Mouse (Mus musculus): ENCODE measurements around the gene Asgr1. TPM values are rescaled to one million over a fixed set of nuclear protein-coding genes. Genes with fewer than 3 reads are reported as not detected.

Gene Asgr1
- total and polyA plus RNA-seq, 2 experiments = 680 to 730 TPM

GRCm38 (mm10) chr11:70049366-70049765, 4.5 kb upstream of the Asgr1 start:
- Histone ChIP-seq H3K4me3 (ENCODE audit: insufficient read depth, low read depth, low read length) (no peak overlapping the region), H3K36me3 (ENCODE audit: control insufficient read depth, insufficient read depth, low read length) (no peaks in the 10 kb centered on the region), H3K27me3 (ENCODE audit: control insufficient read depth, insufficient read depth, low read length) (no peaks in the 10 kb centered on the region), H3K27ac (replicated peaks; ENCODE audit: insufficient read depth, low read depth, low read length) (no peak overlapping the region), H3K79me2 (ENCODE audit: control insufficient read depth, insufficient read depth, low read length) (no peaks in the 10 kb centered on the region), H3K4me1 (ENCODE audit: control insufficient read depth, insufficient read depth, low read length) (peaks cover 12% of the 10 kb centered on the region), H3K9ac (ENCODE audit: low read depth, low read length) (no peak overlapping the region)
- 60% methylated on average over 6 of the region's 6 CpGs for WGBS
- no peak for DNase-seq (ENCODE audit: extremely low read depth, low read depth, low spot score)
- TF ChIP-seq CTCF (IDR thresholded peaks at IDR 0.05; ENCODE audit: low read depth, low read length) = no peak
- no peak for TF ChIP-seq POLR2A (IDR thresholded peaks at IDR 0.05; ENCODE audit: extremely low read depth, insufficient read depth, low read length)

GRCm38 (mm10) chr11:70049816-70050215, 4.1 kb upstream of the Asgr1 start:
- DNase-seq (ENCODE audit: extremely low read depth, low read depth, low spot score) = peak; percentile 94

GRCm38 (mm10) chr11:70053156-70053555, 729 bp upstream of the Asgr1 start:
- peaks cover 5% of the 10 kb centered on the region; the same call in 1 of the 2 replicates for H3K79me2 ChIP-seq (ENCODE audit: control insufficient read depth, insufficient read depth, low read length)
- peak overlapping the region; percentile 94 for H3K27ac ChIP-seq (replicated peaks; ENCODE audit: insufficient read depth, low read depth, low read length)
- H3K4me3 ChIP-seq (ENCODE audit: insufficient read depth, low read depth, low read length) = no peak overlapping the region
- H3K9ac ChIP-seq (ENCODE audit: low read depth, low read length) = peak overlapping the region; percentile 35
- DNase-seq (ENCODE audit: extremely low read depth, low read depth, low spot score) = peak; percentile 55
- peaks cover 14% of the 10 kb centered on the region for H3K36me3 ChIP-seq (ENCODE audit: control insufficient read depth, insufficient read depth, low read length)
- TF ChIP-seq CTCF (IDR thresholded peaks at IDR 0.05; ENCODE audit: low read depth, low read length) = no peak
- no peak for TF ChIP-seq POLR2A (IDR thresholded peaks at IDR 0.05; ENCODE audit: extremely low read depth, insufficient read depth, low read length)
- 20% methylated on average over 7 of the region's 7 CpGs for WGBS
- no peaks in the 10 kb centered on the region for H3K27me3 ChIP-seq (ENCODE audit: control insufficient read depth, insufficient read depth, low read length)
- H3K4me1 ChIP-seq (ENCODE audit: control insufficient read depth, insufficient read depth, low read length) = peaks cover 23% of the 10 kb centered on the region

More at GRCm38 (mm10) chr11:70049816-70050215, 4.1 kb upstream of the Asgr1 start:
- Histone ChIP-seq H3K27ac (replicated peaks; ENCODE audit: insufficient read depth, low read depth, low read length) (peak overlapping the region; percentile 68), H3K4me3 (ENCODE audit: insufficient read depth, low read depth, low read length) (no peak overlapping the region), H3K36me3 (ENCODE audit: control insufficient read depth, insufficient read depth, low read length) (no peaks in the 10 kb centered on the region), H3K9ac (ENCODE audit: low read depth, low read length) (peak overlapping the region; percentile 58), H3K4me1 (ENCODE audit: control insufficient read depth, insufficient read depth, low read length) (peaks cover 12% of the 10 kb centered on the region), H3K79me2 (ENCODE audit: control insufficient read depth, insufficient read depth, low read length) (peaks cover under 1% of the 10 kb centered on the region; the same call in 1 of the 2 replicates), H3K27me3 (ENCODE audit: control insufficient read depth, insufficient read depth, low read length) (no peaks in the 10 kb centered on the region)
- TF ChIP-seq POLR2A (IDR thresholded peaks at IDR 0.05; ENCODE audit: extremely low read depth, insufficient read depth, low read length) (no peak), CTCF (IDR thresholded peaks at IDR 0.05; ENCODE audit: low read depth, low read length) (peak; percentile 49; the same call in 1 of the 2 replicates)
- 22% methylated on average over 10 of the region's 10 CpGs for WGBS

GRCm38 (mm10) chr11:70055618-70056214, 1.8 kb downstream of the Asgr1 start:
- Histone ChIP-seq H3K4me3 (ENCODE audit: insufficient read depth, low read depth, low read length) (peak overlapping the region; percentile 76), H3K9ac (ENCODE audit: low read depth, low read length) (peak overlapping the region; percentile 88), H3K4me1 (ENCODE audit: control insufficient read depth, insufficient read depth, low read length) (peaks cover 23% of the 10 kb centered on the region), H3K79me2 (ENCODE audit: control insufficient read depth, insufficient read depth, low read length) (peaks cover 5% of the 10 kb centered on the region; the same call in 1 of the 2 replicates), H3K36me3 (ENCODE audit: control insufficient read depth, insufficient read depth, low read length) (peaks cover 14% of the 10 kb centered on the region), H3K27me3 (ENCODE audit: control insufficient read depth, insufficient read depth, low read length) (no peaks in the 10 kb centered on the region), H3K27ac (replicated peaks; ENCODE audit: insufficient read depth, low read depth, low read length) (peak overlapping the region; percentile 94)
- no peak for TF ChIP-seq POLR2A (IDR thresholded peaks at IDR 0.05; ENCODE audit: extremely low read depth, insufficient read depth, low read length)
- TF ChIP-seq CTCF (IDR thresholded peaks at IDR 0.05; ENCODE audit: low read depth, low read length) = peak; percentile 92
- 10% methylated on average over 18 of the region's 18 CpGs for WGBS
- DNase-seq (ENCODE audit: extremely low read depth, low read depth, low spot score) = peak; percentile 60

DNA sequence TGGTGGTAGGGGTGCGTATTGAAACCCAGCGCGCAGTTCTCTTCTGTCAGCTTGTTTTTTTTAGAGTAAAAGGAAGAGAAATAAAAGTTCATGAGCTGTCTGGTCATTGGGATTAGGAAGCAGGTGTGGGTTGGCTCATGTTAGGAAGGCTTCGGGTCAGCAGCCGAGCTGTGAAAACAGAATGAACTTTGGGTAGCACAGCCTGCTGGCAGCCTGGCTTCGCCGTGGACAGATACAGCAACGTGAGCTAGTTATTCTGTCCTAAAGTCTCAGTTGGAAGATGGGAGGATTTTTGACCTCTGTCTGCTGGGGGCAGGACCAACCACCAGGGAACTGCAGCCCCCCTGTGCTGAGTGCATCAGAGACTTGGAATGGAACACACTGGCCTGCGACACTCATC, 3.9 kb downstream of the Asgr1 start:
- Histone ChIP-seq H3K27me3 (ENCODE audit: control insufficient read depth, insufficient read depth, low read length) (no peaks in the 10 kb centered on the region), H3K79me2 (ENCODE audit: control insufficient read depth, insufficient read depth, low read length) (peaks cover 5% of the 10 kb centered on the region; the same call in 1 of the 2 replicates), H3K9ac (ENCODE audit: low read depth, low read length) (no peak overlapping the region), H3K4me3 (ENCODE audit: insufficient read depth, low read depth, low read length) (no peak overlapping the region), H3K4me1 (ENCODE audit: control insufficient read depth, insufficient read depth, low read length) (peaks cover 20% of the 10 kb centered on the region), H3K36me3 (ENCODE audit: control insufficient read depth, insufficient read depth, low read length) (peaks cover 14% of the 10 kb centered on the region), H3K27ac (replicated peaks; ENCODE audit: insufficient read depth, low read depth, low read length) (no peak overlapping the region)
- WGBS = 49% methylated on average over 9 of the region's 9 CpGs
- peak; percentile 62 for DNase-seq (ENCODE audit: extremely low read depth, low read depth, low spot score)
- TF ChIP-seq CTCF (IDR thresholded peaks at IDR 0.05; ENCODE audit: low read depth, low read length) (no peak), POLR2A (IDR thresholded peaks at IDR 0.05; ENCODE audit: extremely low read depth, insufficient read depth, low read length) (no peak)

GRCm38 (mm10) chr11:70059930-70060329, 6.0 kb downstream of the Asgr1 start:
- H3K4me1 ChIP-seq (ENCODE audit: control insufficient read depth, insufficient read depth, low read length) = peaks cover 11% of the 10 kb centered on the region
- WGBS = 59% methylated on average over 6 of the region's 6 CpGs
- peaks cover 14% of the 10 kb centered on the region for H3K36me3 ChIP-seq (ENCODE audit: control insufficient read depth, insufficient read depth, low read length)
- no peaks in the 10 kb centered on the region for H3K27me3 ChIP-seq (ENCODE audit: control insufficient read depth, insufficient read depth, low read length)
- TF ChIP-seq POLR2A (IDR thresholded peaks at IDR 0.05; ENCODE audit: extremely low read depth, insufficient read depth, low read length) = no peak
- TF ChIP-seq CTCF (IDR thresholded peaks at IDR 0.05; ENCODE audit: low read depth, low read length) = no peak
- no peak overlapping the region for H3K9ac ChIP-seq (ENCODE audit: low read depth, low read length)
- H3K4me3 ChIP-seq (ENCODE audit: insufficient read depth, low read depth, low read length) = no peak overlapping the region
- no peak for DNase-seq (ENCODE audit: extremely low read depth, low read depth, low spot score)
- no peak overlapping the region for H3K27ac ChIP-seq (replicated peaks; ENCODE audit: insufficient read depth, low read depth, low read length)
- H3K79me2 ChIP-seq (ENCODE audit: control insufficient read depth, insufficient read depth, low read length) = peaks cover 3% of the 10 kb centered on the region; the same call in 1 of the 2 replicates

Data from liver, adult 2 months (tissue).